Mouse (Mus musculus) heart, adult 2 months (tissue): Measurements from ENCODE around the gene Sorl1. TPM values are rescaled to one million over a fixed set of nuclear protein-coding genes. Genes with fewer than 3 reads are reported as not detected.

ENCODE experiments used
- DNase-seq, 2 experiments: peaks; one replicate each; pipeline ENCODE4 v3.0.0; 2021
- H3K27ac ChIP-seq: fragments of 200-600 bp; 2 replicates; pipeline ENCODE4 v1.8.1; 2022
- H3K27me3 ChIP-seq: fragments of 200-500 bp; 2 replicates; pipeline ENCODE4 v1.6.1; 2012; ENCODE audit warnings: mild to moderate bottlenecking, low read length, inconsistent platforms, mixed read lengths; ENCODE audit not compliant: control insufficient read depth, insufficient read depth
- H3K36me3 ChIP-seq: fragments of 200-500 bp; 2 replicates; pipeline ENCODE4 v1.6.1; 2012; ENCODE audit warnings: low read length, inconsistent platforms; ENCODE audit not compliant: control insufficient read depth, insufficient read depth
- H3K4me1 ChIP-seq: fragments of 200-500 bp; 2 replicates; pipeline ENCODE4 v1.6.1; 2011; ENCODE audit warnings: low read length; ENCODE audit not compliant: control insufficient read depth, insufficient read depth
- H3K4me3 ChIP-seq: fragments of 200-600 bp; 2 replicates; pipeline ENCODE4 v1.8.1; 2022
- H3K79me2 ChIP-seq: fragments of 200-500 bp; replicated peaks from 2 replicates; pipeline ENCODE4 v1.6.1; 2012; ENCODE audit warnings: mild to moderate bottlenecking, inconsistent platforms, low read length, moderate library complexity, mixed read lengths; ENCODE audit not compliant: control insufficient read depth, insufficient read depth
- H3K9ac ChIP-seq: fragments of 200-500 bp; 2 replicates; pipeline ENCODE4 v1.6.1; 2012; ENCODE audit warnings: low read depth, mild to moderate bottlenecking, control low read depth, inconsistent platforms, low read length, mixed read lengths
- CTCF ChIP-seq: fragments of 200-600 bp; IDR thresholded peaks from 2 replicates; pipeline ENCODE4 v1.8.1; 2022; ENCODE audit warnings: antibody characterized with exemption, mild to moderate bottlenecking, moderate library complexity
- EP300 ChIP-seq: fragments of 200-500 bp; IDR thresholded peaks from 2 replicates; pipeline ENCODE4 v1.6.1; 2011; ENCODE audit warnings: low read depth, low read length, control low read depth; ENCODE audit not compliant: insufficient read depth
- POLR2A ChIP-seq: fragments of 200-500 bp; IDR thresholded peaks from 2 replicates; pipeline ENCODE4 v1.6.1; 2011; ENCODE audit warnings: mild to moderate bottlenecking, low read depth, low read length, control low read depth; ENCODE audit not compliant: insufficient read depth
- WGBS: fragments of 180-500 bp; shearing (Covaris S2); methylation state at CpG from one replicate; pipeline ENCODE4 v1.1.7; 2018; 5-methylcytosine and 5-hydroxymethylcytosine counted together
- intact Hi-C: fragments of 180-260 bp; cut with DNase I; formaldehyde crosslinking; loops from one replicate; pipeline ENCODE4 v1.15.1; 2025
- polyA plus RNA-seq: library from polyadenylated mRNA; depleted of rRNA; stranded (reverse); fragments of >200 nt; gene quantifications from 2 replicates; pipeline ENCODE4 v1.2.3, GENCODE M21; 2012
- total RNA-seq, 2 experiments: library from RNA; stranded (reverse); gene quantifications; 2 replicates each; pipeline ENCODE4 v1.2.3; 2021

Sorl1 gene
- total and polyA plus RNA-seq, 3 experiments = 13.4 to 16.0 (median 14.1) TPM

GRCm38 (mm10) chr9:41937341-41937966 lies 186.6 kb downstream of the Sorl1 start:
- intact Hi-C loops = no loop called here
- H3K4me1 ChIP-seq = no peaks in the 10 kb centered on the region; the same call in 1 of the 2 replicates
- no peaks in the 10 kb centered on the region for H3K36me3 ChIP-seq
- no peak overlapping the region for H3K4me3 ChIP-seq
- no peak for DNase-seq
- no peak overlapping the region; the same call in 1 of the 2 replicates for H3K27ac ChIP-seq
- no peak overlapping the region for H3K9ac ChIP-seq
- 73% methylated on average over 8 of the region's 8 CpGs for WGBS
- H3K27me3 ChIP-seq = no peaks in the 10 kb centered on the region
- no peaks in the 10 kb centered on the region for H3K79me2 ChIP-seq
- TF ChIP-seq EP300 (no peak), POLR2A (no peak), CTCF (no peak)

- intact Hi-C loops = no loop called here
- H3K27me3 ChIP-seq = no peaks in the 10 kb centered on the region
- H3K79me2 ChIP-seq = no peaks in the 10 kb centered on the region
- 55% methylated on average over 1 of the region's 1 CpGs for WGBS
- H3K4me1 ChIP-seq = no peaks in the 10 kb centered on the region; the same call in 1 of the 2 replicates
- H3K4me3 ChIP-seq = no peak overlapping the region
- no peak for DNase-seq
- H3K36me3 ChIP-seq = no peaks in the 10 kb centered on the region
- no peak for TF ChIP-seq POLR2A
- no peak for TF ChIP-seq EP300
- no peak for TF ChIP-seq CTCF
- no peak overlapping the region for H3K9ac ChIP-seq
- H3K27ac ChIP-seq = no peak overlapping the region
These were observed 187.5 kb downstream of the Sorl1 start for GRCm38 (mm10) chr9:41936598-41936997.

- H3K27me3 ChIP-seq = no peaks in the 10 kb centered on the region
- H3K79me2 ChIP-seq = no peaks in the 10 kb centered on the region
- no peak overlapping the region for H3K9ac ChIP-seq
- H3K4me1 ChIP-seq = no peaks in the 10 kb centered on the region; the same call in 1 of the 2 replicates
- 10% methylated on average over 10 of the region's 10 CpGs for WGBS
- intact Hi-C loops = no loop called here
- no peak overlapping the region; the same call in 1 of the 2 replicates for H3K4me3 ChIP-seq
- H3K27ac ChIP-seq = no peak overlapping the region
- no peak for DNase-seq
- TF ChIP-seq EP300 = no peak
- no peak for TF ChIP-seq CTCF
- TF ChIP-seq POLR2A = no peak
- H3K36me3 ChIP-seq = no peaks in the 10 kb centered on the region
These were observed 188.1 kb downstream of the Sorl1 start for GRCm38 (mm10) chr9:41935979-41936378.

GRCm38 (mm10) chr9:41935373-41935971 lies 188.6 kb downstream of the Sorl1 start:
- Histone ChIP-seq H3K36me3 (no peaks in the 10 kb centered on the region), H3K27ac (no peak overlapping the region), H3K4me3 (peak overlapping the region; percentile 23), H3K79me2 (no peaks in the 10 kb centered on the region), H3K27me3 (no peaks in the 10 kb centered on the region), H3K4me1 (no peaks in the 10 kb centered on the region; the same call in 1 of the 2 replicates), H3K9ac (peak overlapping the region; percentile 45; the same call in 1 of the 2 replicates)
- TF ChIP-seq POLR2A (no peak), CTCF (no peak), EP300 (no peak)
- peak in 1 of 2 experiments; percentile 21 for DNase-seq
- intact Hi-C loops = no loop called here
- WGBS = 5% methylated on average over 21 of the region's 21 CpGs

- no peak overlapping the region for H3K9ac ChIP-seq
- intact Hi-C loops = no loop called here
- no peak overlapping the region for H3K27ac ChIP-seq
- H3K4me3 ChIP-seq = no peak overlapping the region; the same call in 1 of the 2 replicates
- no peaks in the 10 kb centered on the region for H3K36me3 ChIP-seq
- no peak for DNase-seq
- no peaks in the 10 kb centered on the region; the same call in 1 of the 2 replicates for H3K4me1 ChIP-seq
- no peaks in the 10 kb centered on the region for H3K27me3 ChIP-seq
- WGBS = 42% methylated on average over 10 of the region's 10 CpGs
- TF ChIP-seq CTCF (no peak), EP300 (no peak), POLR2A (no peak)
- no peaks in the 10 kb centered on the region for H3K79me2 ChIP-seq
These were observed 189.2 kb downstream of the Sorl1 start for GRCm38 (mm10) chr9:41934848-41935372.

- no peaks in the 10 kb centered on the region for H3K36me3 ChIP-seq
- no peak for DNase-seq
- no peaks in the 10 kb centered on the region for H3K27me3 ChIP-seq
- intact Hi-C loops = no loop called here
- no peak overlapping the region for H3K27ac ChIP-seq
- no peak for TF ChIP-seq POLR2A
- TF ChIP-seq CTCF = no peak
- TF ChIP-seq EP300 = no peak
- H3K9ac ChIP-seq = no peak overlapping the region
- 70% methylated on average over 5 of the region's 5 CpGs for WGBS
- no peaks in the 10 kb centered on the region for H3K79me2 ChIP-seq
- H3K4me1 ChIP-seq = no peaks in the 10 kb centered on the region
- no peak overlapping the region for H3K4me3 ChIP-seq
These were observed 194.1 kb downstream of the Sorl1 start for GRCm38 (mm10) chr9:41929986-41930385.
